Mouse (Mus musculus) layer of hippocampus, postnatal 14 days (tissue): Measurements from ENCODE around the gene Topaz1. TPM values are rescaled to one million over a fixed set of nuclear protein-coding genes. Genes with fewer than 3 reads are reported as not detected.
A peak's percentile ranks its signal among the peaks of the same experiment; 100 is the strongest.

Experiments used
- DNase-seq, 2 experiments: peaks; one replicate each; pipeline ENCODE4 v3.0.0; 2021 to 2022; ENCODE audit warnings: low spot score in 2 of 2, mixed read lengths in 1 of 2
- long read RNA-seq, 2 experiments: library from polyadenylated mRNA; stranded (forward); transcript quantifications; one replicate each; pipeline ENCODE4 v2.0.0; 2021
- total RNA-seq, 2 experiments: library from RNA; stranded (reverse); gene quantifications; 2 replicates each; pipeline ENCODE4 v1.2.3; 2021

Gene Topaz1
- total RNA-seq, result not detected
- long read RNA-seq, experiment 1, result 0 reads
- long read RNA-seq, experiment 2, result 0 reads

GRCm38 (mm10) chr9:122747060-122747459 lies at the start of gene Topaz1:
Gene Topaz1 (plus strand): TSS chr9:122747346.
- DNase-seq, result no peak

- DNase-seq, result no peak
These were observed 45.3 kb upstream of the Topaz1 start for GRCm38 (mm10) chr9:122701817-122702216.

GRCm38 (mm10) chr9:122713836-122714235 lies 33.3 kb upstream of the Topaz1 start:
- no peak for DNase-seq

- DNase-seq, result no peak
These were observed 32.1 kb upstream of the Topaz1 start for GRCm38 (mm10) chr9:122715046-122715445.

- DNase-seq, result no peak
These were observed 30.8 kb upstream of the Topaz1 start for GRCm38 (mm10) chr9:122716131-122716921.

- no peak for DNase-seq
These were observed 24.9 kb upstream of the Topaz1 start for GRCm38 (mm10) chr9:122722296-122722695.

GRCm38 (mm10) chr9:122725046-122725765 lies 21.9 kb upstream of the Topaz1 start:
- peak in 1 of 2 experiments; percentile 23 for DNase-seq

- DNase-seq, result peak; percentile 54 to 78
These were observed 17.6 kb upstream of the Topaz1 start for GRCm38 (mm10) chr9:122729500-122729899.

GRCm38 (mm10) chr9:122732126-122732810 lies 14.9 kb upstream of the Topaz1 start:
- DNase-seq, result no peak

GRCm38 (mm10) chr9:122733222-122733621 lies 13.9 kb upstream of the Topaz1 start:
- no peak for DNase-seq

- no peak for DNase-seq
These were observed 12.2 kb upstream of the Topaz1 start for GRCm38 (mm10) chr9:122734934-122735333.

- DNase-seq, result no peak
These were observed 11.1 kb upstream of the Topaz1 start for GRCm38 (mm10) chr9:122736001-122736400.

- DNase-seq, result peak in 1 of 2 experiments; percentile 37
These were observed 10.4 kb upstream of the Topaz1 start for GRCm38 (mm10) chr9:122736742-122737141.

- no peak for DNase-seq
These were observed 1.3 kb upstream of the Topaz1 start for GRCm38 (mm10) chr9:122745879-122746278.

- no peak for DNase-seq
These were observed 10.5 kb downstream of the Topaz1 start for GRCm38 (mm10) chr9:122757614-122758013.

GRCm38 (mm10) chr9:122760111-122760510 lies 13.0 kb downstream of the Topaz1 start:
- DNase-seq, result no peak

GRCm38 (mm10) chr9:122785231-122785630 lies 38.1 kb downstream of the Topaz1 start:
- no peak for DNase-seq

- DNase-seq, result no peak
These were observed 39.4 kb downstream of the Topaz1 start for GRCm38 (mm10) chr9:122786534-122786933.

GRCm38 (mm10) chr9:122805053-122805844 lies 58.1 kb downstream of the Topaz1 start, which contains the start of gene Tcaim:
Gene Tcaim (plus strand): TSS chr9:122805539.
- DNase-seq, result peak; percentile 92 to 93

GRCm38 (mm10) chr9:122805845-122806341 lies 58.7 kb downstream of the Topaz1 start:
- DNase-seq, result no peak

GRCm38 (mm10) chr9:122807186-122807585 lies 60.0 kb downstream of the Topaz1 start:
- no peak for DNase-seq
